7 mouse cellular contexts compared by ENCODE assay signal in genomic region chr5:124031068-124031955, GRCm38 (mm10). TPM values are rescaled to one million over a fixed set of nuclear protein-coding genes. Genes with fewer than 3 reads are reported as not detected.
A peak's percentile ranks its signal among the peaks of the same experiment; 100 is the strongest.
DNase-seq lines count a peak whose midpoint lies in the region; ATAC-seq and TF ChIP-seq lines count a peak whose summit lies in the region.

No protein-coding gene starts in this region.

- DNase-seq in spleen, postnatal 10 days (ENCODE audit: low spot score in 2 of 2): peak; percentile 49 to 61
- no peak for DNase-seq in spleen, adult 18-20 months
- peak; percentile 45 for DNase-seq in brain, embryonic 14.5 days (ENCODE audit: low read depth)
- DNase-seq in limb, embryonic 11.5 days (ENCODE audit: low spot score): peak; percentile 55
- DNase-seq in neural tube, embryonic 10.5 days (ENCODE audit: extremely low spot score, low spot score): peak; percentile 60
- no peak for DNase-seq in right cerebral cortex, postnatal 25 days

- WGBS in forebrain, embryonic 13.5 days: under 1% methylated on average over 25 of the region's 26 CpGs
- WGBS in limb, embryonic 11.5 days: 2% methylated on average over 26 of the region's 26 CpGs

- H3K9ac ChIP-seq in forebrain, embryonic 13.5 days: peak overlapping the region; percentile 99
- peak overlapping the region; percentile 91 for H3K9ac ChIP-seq in limb, embryonic 11.5 days (ENCODE audit: low read length)

- TF ChIP-seq CTCF in brain, embryonic 14.5 days (IDR thresholded peaks at IDR 0.05; ENCODE audit: borderline replicate concordance, extremely low read depth, insufficient read depth, insufficient read length): no peak

- no peaks in the 10 kb centered on the region for H3K9me3 ChIP-seq in forebrain, embryonic 13.5 days (replicated peaks)
- no peaks in the 10 kb centered on the region for H3K9me3 ChIP-seq in limb, embryonic 11.5 days (ENCODE audit: control insufficient read depth, low read length)

- H3K4me1 ChIP-seq in forebrain, embryonic 13.5 days: peaks cover 46% of the 10 kb centered on the region
- H3K4me1 ChIP-seq in limb, embryonic 11.5 days (ENCODE audit: control insufficient read depth, insufficient read depth, low read length): peaks cover 12% of the 10 kb centered on the region; the same call in 1 of the 2 replicates

- peak overlapping the region; percentile 79 for H3K4me3 ChIP-seq in forebrain, embryonic 13.5 days
- peak overlapping the region; percentile 93 for H3K4me3 ChIP-seq in limb, embryonic 11.5 days (ENCODE audit: low read depth, low read length)

- H3K27ac ChIP-seq in forebrain, embryonic 13.5 days: peak overlapping the region; percentile 92
- peak overlapping the region; percentile 80 for H3K27ac ChIP-seq in limb, embryonic 11.5 days (replicated peaks; ENCODE audit: low read depth, low read length)

- peaks cover 7% of the 10 kb centered on the region; the same call in 1 of the 2 replicates for H3K36me3 ChIP-seq in forebrain, embryonic 13.5 days (ENCODE audit: poor library complexity, severe bottlenecking)
- H3K36me3 ChIP-seq in limb, embryonic 11.5 days (ENCODE audit: control insufficient read depth, insufficient read depth, low read length): 0 out of 2 replicates have a peak, but pooled peaks cover 3% of the 10 kb centered on the region

- ATAC-seq in forebrain, embryonic 13.5 days: peak; percentile 34
- no peak; the same call in 1 of the 2 replicates for ATAC-seq in limb, embryonic 11.5 days (ENCODE audit: insufficient number of reproducible peaks, low FRiP score, low TSS enrichment, low read depth)

- H3K4me2 ChIP-seq in forebrain, embryonic 13.5 days: peak overlapping the region; percentile 78
- peak overlapping the region; percentile 90 for H3K4me2 ChIP-seq in limb, embryonic 11.5 days (ENCODE audit: low read depth, severe bottlenecking)

- no peak for TF ChIP-seq POLR2A in brain, embryonic 14.5 days (IDR thresholded peaks at IDR 0.05; ENCODE audit: borderline replicate concordance, extremely low read depth, insufficient read depth, insufficient read length, poor library complexity, severe bottlenecking)

- H3K27me3 ChIP-seq in forebrain, embryonic 13.5 days: no peaks in the 10 kb centered on the region
- H3K27me3 ChIP-seq in limb, embryonic 11.5 days (ENCODE audit: control insufficient read depth, insufficient read depth, low read length): no peaks in the 10 kb centered on the region

RNA-seq across cellular contexts. Expression of gene Vps37b, which starts 0.8 kb away (rescaled TPM):
- polyA plus RNA-seq in brain, embryonic 14.5 days (2012; rRNA removed): 79.9 and 107 TPM in 2 replicates
- 86.5 and 92.2 TPM in 2 replicates for polyA plus RNA-seq in forebrain, embryonic 13.5 days (2015; fragmentation: Nextera tagmentation; extraction: Ambion mirVana)
- polyA plus RNA-seq in limb, embryonic 11.5 days (2014; fragmentation: Nextera tagmentation; extraction: Ambion mirVana): 32.8 and 33.0 TPM in 2 replicates

RNA-seq across cellular contexts. Expression of gene Hip1r, which starts 57.9 kb away (rescaled TPM):
- polyA plus RNA-seq in brain, embryonic 14.5 days (2012; rRNA removed): 17.7 and 23.9 TPM in 2 replicates
- 16.2 and 16.8 TPM in 2 replicates for polyA plus RNA-seq in forebrain, embryonic 13.5 days (2015; fragmentation: Nextera tagmentation; extraction: Ambion mirVana)
- 3.8 and 4.2 TPM in 2 replicates for polyA plus RNA-seq in limb, embryonic 11.5 days (2014; fragmentation: Nextera tagmentation; extraction: Ambion mirVana)

Comparison
In these comparisons a context has a peak if more than half of its experiments do, and no peak if none do; other contexts are left out.
1. DNase-seq: peak in spleen, postnatal 10 days (2 of 2), brain, embryonic 14.5 days (single experiment), limb, embryonic 11.5 days (single experiment) and neural tube, embryonic 10.5 days (single experiment); none in spleen, adult 18-20 months (0 of 2) and right cerebral cortex, postnatal 25 days (single experiment).